ENCODE assay signal across 15 mouse cellular contexts in the genomic region with DNA sequence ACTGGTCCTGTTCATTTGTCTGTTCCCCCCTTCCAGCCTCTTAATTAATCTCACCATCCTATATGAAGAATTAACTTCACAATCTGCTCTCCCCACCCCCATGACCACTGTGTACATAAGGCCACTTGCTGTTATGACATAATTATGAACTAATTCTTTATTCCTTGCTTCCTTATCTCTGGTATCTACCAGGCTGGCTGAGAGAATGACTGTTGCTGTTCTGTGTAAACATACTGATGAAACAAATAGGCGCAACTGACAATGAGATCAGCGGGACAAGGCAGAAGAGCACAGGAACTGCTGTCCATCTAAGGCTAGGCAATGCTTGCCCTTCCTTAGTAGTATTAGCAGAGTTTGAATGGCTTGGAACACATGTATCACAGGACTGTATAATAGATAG.
"Had no signal": no experiment of that assay in that cellular context is flagged by ENCODE, and none has a peak within 500 bp of the region (broad histone marks: within the 10 kb centered on the region; RNA-seq: fewer than 3 reads in every experiment).

No protein-coding gene starts in this region.

- H3K4me2 ChIP-seq: neural tube, embryonic 15.5 days; stomach, embryonic 15.5 days had no signal

- H3K27ac ChIP-seq: neural tube, embryonic 15.5 days; stomach, embryonic 15.5 days; stomach, postnatal 0 days had no signal

- DNase-seq: retina, postnatal 1 day; right cerebral cortex, adult 18-20 months; right cerebral cortex, postnatal 14 days; right cerebral cortex, postnatal 25 days; right cerebral cortex, postnatal 4 days; spleen, adult 18-20 months; thymus, adult 18-20 months; thymus, adult 2 months; thymus, postnatal 14 days; thymus, postnatal 25 days; thymus, postnatal 36 days; thymus, postnatal 4 days had no signal

- H3K4me1 ChIP-seq: neural tube, embryonic 15.5 days; stomach, embryonic 15.5 days had no signal

- H3K9ac ChIP-seq: neural tube, embryonic 15.5 days; stomach, embryonic 15.5 days had no signal

- H3K27me3 ChIP-seq: neural tube, embryonic 15.5 days; stomach, embryonic 15.5 days had no signal

- H3K36me3 ChIP-seq: neural tube, embryonic 15.5 days; stomach, embryonic 15.5 days had no signal

- H3K9me3 ChIP-seq: neural tube, embryonic 15.5 days; stomach, embryonic 15.5 days had no signal

- H3K4me3 ChIP-seq: neural tube, embryonic 15.5 days; stomach, embryonic 15.5 days had no signal
